Mouse (Mus musculus): ENCODE data around the gene Mup10.
"Not testable (repeated sequence)": the region's sequence is repeated elsewhere in the genome, so short reads cannot be mapped to it uniquely, and the experiment has no call there.

Gene Mup10

DNA sequence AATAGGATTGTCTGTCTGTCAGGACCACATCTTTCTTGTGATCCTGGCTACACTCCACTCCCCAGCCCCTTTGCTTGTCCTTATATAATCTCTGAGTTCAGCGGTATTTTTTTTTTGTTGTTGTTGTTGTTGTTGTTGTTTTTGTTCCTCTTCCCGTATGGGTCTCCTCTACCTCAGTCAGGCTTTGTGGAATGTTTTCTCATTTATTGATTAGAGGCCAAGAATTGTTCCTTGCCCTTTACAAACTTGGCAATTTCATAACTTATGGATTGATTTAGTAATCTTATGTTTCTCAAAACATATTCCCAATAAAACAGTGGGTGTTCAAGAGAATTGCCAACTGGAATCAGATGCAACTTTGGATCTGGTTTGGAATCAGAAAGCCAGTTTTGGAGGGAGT lies at the start of gene Mup10:
Gene Mup10 (minus strand): TSS at position 101 of the 400 bp plus-strand sequence.
- DNase-seq (ENCODE audit: low read depth, low spot score), result not testable (repeated sequence)
